Mouse (Mus musculus) embryonic facial prominence, embryonic 14.5 days (tissue): ENCODE data around the gene P2rx6. TPM values are rescaled to one million over a fixed set of nuclear protein-coding genes. Genes with fewer than 3 reads are reported as not detected.

Experiments used
- ATAC-seq: fragments of 200-750 bp; cut with Nextera tagmentation; 2 replicates; pipeline ENCODE4 v1.8.0; 2017; ENCODE audit warnings: low read depth, moderate number of reproducible peaks, moderate TSS enrichment
- DNase-seq: peaks from one replicate; pipeline ENCODE4 v3.0.0-alpha.2; 2015; ENCODE audit warnings: low spot score
- H3K27ac ChIP-seq: fragments of 300-500 bp; sonication (generic); replicated peaks from 2 replicates; pipeline ENCODE4 v1.5.1; 2014; ENCODE audit warnings: low read depth, mild to moderate bottlenecking, low read length, moderate library complexity
- H3K27me3 ChIP-seq: fragments of 300-500 bp; sonication (generic); replicated peaks from 2 replicates; pipeline ENCODE4 v1.6.1; 2014; ENCODE audit warnings: low read length; ENCODE audit not compliant: control insufficient read depth, insufficient read depth
- H3K36me3 ChIP-seq: fragments of 300-500 bp; sonication (generic); 2 replicates; pipeline ENCODE4 v1.6.1; 2014; ENCODE audit warnings: low read length, mixed read lengths; ENCODE audit not compliant: control insufficient read depth, insufficient read depth
- H3K4me1 ChIP-seq: fragments of 300-500 bp; sonication (generic); 2 replicates; pipeline ENCODE4 v1.6.1; 2014; ENCODE audit warnings: antibody characterized with exemption, low read length; ENCODE audit not compliant: control insufficient read depth, insufficient read depth
- H3K4me2 ChIP-seq: fragments of 300-500 bp; sonication (generic); 2 replicates; pipeline ENCODE4 v1.6.1; 2014; ENCODE audit warnings: low read depth, mild to moderate bottlenecking, low read length, moderate library complexity, mixed read lengths
- H3K4me3 ChIP-seq: fragments of 300-500 bp; sonication (generic); 2 replicates; pipeline ENCODE4 v1.5.1; 2014; ENCODE audit warnings: low read depth, mild to moderate bottlenecking, low read length
- H3K9ac ChIP-seq: fragments of 300-500 bp; sonication (generic); 2 replicates; pipeline ENCODE4 v1.6.1; 2014; ENCODE audit warnings: low read depth, mild to moderate bottlenecking, low read length, moderate library complexity, mixed read lengths
- H3K9me3 ChIP-seq: fragments of 300-500 bp; sonication (generic); 2 replicates; pipeline ENCODE4 v1.6.1; 2016; ENCODE audit warnings: low read length; ENCODE audit not compliant: control insufficient read depth
- WGBS: fragments of 180-500 bp; shearing (Covaris S2); extraction: QIAGEN DNeasy Blood & Tissue Kit; methylation state at CpG from one replicate; pipeline ENCODE4 v1.1.7; 2014; 5-methylcytosine and 5-hydroxymethylcytosine counted together
- polyA plus RNA-seq: library from polyadenylated mRNA; unstranded; fragments of >200 nt; fragmentation: Nextera tagmentation; extraction: Ambion mirVana; gene quantifications from 2 replicates; pipeline ENCODE4 v1.2.1, GENCODE M21; 2014

The P2rx6 gene
- polyA plus RNA-seq, 1 experiment from 2014 or later: 1.5 TPM

DNA sequence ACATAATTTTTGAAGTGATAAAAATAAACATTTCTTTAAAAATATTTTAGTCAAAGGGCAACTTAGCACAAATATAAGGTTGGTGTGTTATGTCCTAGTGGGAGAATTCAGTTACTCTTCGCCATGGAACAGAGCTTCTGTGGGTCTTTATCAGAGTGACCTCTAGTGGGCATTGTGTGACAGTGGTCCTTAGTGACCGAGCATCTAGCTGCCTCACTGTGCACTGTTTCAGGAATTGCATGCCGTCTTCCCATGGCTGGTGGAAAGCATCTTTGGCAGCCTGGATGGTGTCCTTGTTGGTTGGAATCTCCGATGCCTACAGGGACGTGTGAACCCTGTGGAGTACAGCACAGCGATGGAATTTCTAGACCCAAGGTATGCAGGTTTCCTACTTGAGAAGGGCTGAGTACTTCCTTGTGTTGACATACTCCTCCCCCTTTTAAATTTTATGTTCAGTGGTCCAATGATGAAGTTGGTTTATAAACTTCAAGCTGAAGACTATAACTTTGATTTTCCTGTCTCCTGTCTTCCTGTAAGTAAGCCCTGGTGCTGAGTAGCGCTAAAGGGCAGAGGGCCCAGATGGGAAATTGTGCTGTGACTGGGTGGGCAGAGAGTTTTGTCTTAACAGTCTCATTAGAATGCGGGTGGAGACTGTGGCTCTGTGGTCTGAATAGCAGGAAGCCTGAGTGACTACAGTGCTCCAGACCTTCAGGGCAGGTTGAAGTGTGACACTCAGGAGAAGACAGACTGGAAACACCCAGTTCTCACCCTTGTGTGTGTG lies 64.0 kb downstream of the P2rx6 start:
- Histone ChIP-seq H3K4me2 (no peak overlapping the region), H3K27me3 (no peaks in the 10 kb centered on the region), H3K4me3 (no peak overlapping the region), H3K36me3 (peaks cover 77% of the 10 kb centered on the region), H3K4me1 (no peaks in the 10 kb centered on the region; the same call in 1 of the 2 replicates), H3K9me3 (no peaks in the 10 kb centered on the region), H3K9ac (no peak overlapping the region), H3K27ac (no peak overlapping the region)
- 72% methylated on average over 8 of the region's 8 CpGs for WGBS
- DNase-seq: peak; percentile 56
- peak; percentile 33; the same call in 1 of the 2 replicates for ATAC-seq

DNA sequence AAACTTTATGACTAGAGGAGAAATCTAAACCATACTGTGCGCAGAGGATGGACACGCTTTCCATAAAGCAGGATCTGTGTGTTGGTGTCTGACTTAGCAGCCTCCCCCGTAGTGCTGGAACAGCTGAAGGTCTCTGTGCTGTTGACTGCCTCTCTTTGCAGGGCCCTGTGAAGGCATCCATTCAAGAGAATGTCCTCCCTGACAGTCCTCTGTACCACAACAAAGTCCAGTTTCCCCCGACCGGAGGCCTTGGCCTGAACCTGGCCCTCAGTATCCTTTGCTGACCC lies 64.5 kb downstream of the P2rx6 start:
- Histone ChIP-seq H3K9me3 (no peaks in the 10 kb centered on the region), H3K27me3 (no peaks in the 10 kb centered on the region), H3K36me3 (peaks cover 82% of the 10 kb centered on the region), H3K27ac (no peak overlapping the region), H3K4me1 (no peaks in the 10 kb centered on the region), H3K9ac (no peak overlapping the region), H3K4me3 (no peak overlapping the region), H3K4me2 (no peak overlapping the region)
- DNase-seq (no peak), ATAC-seq (no peak)
- 89% methylated on average over 5 of the region's 5 CpGs for WGBS

Other genes with a start within 250 kb of the P2rx6 start
- gene Serpind1, start 230.5 kb upstream of the P2rx6 start, polyA plus RNA-seq: 1.4 and 2.2 TPM in 2 replicates
- 7.3 and 7.6 TPM in 2 replicates for gene Snap29, start 155.9 kb upstream of the P2rx6 start, polyA plus RNA-seq
- 29.9 and 30.7 TPM in 2 replicates for gene Pi4ka, start 155.6 kb upstream of the P2rx6 start, polyA plus RNA-seq
- gene Crkl, start 109.9 kb upstream of the P2rx6 start, polyA plus RNA-seq: 59.9 and 63.8 TPM in 2 replicates
- 2.4 and 4.9 TPM in 2 replicates for gene Aifm3, start 72.3 kb upstream of the P2rx6 start, polyA plus RNA-seq
- 70.4 and 77.2 TPM in 2 replicates for gene Lztr1, start 53.2 kb upstream of the P2rx6 start, polyA plus RNA-seq
- 50.9 and 54.9 TPM in 2 replicates for gene Thap7, start 30.7 kb upstream of the P2rx6 start, polyA plus RNA-seq
- gene Lrrc74b, start 638 bp upstream of the P2rx6 start, polyA plus RNA-seq: 0.69 and 1.8 TPM in 2 replicates
- gene Slc7a4, start 21.3 kb downstream of the P2rx6 start, polyA plus RNA-seq: 6.1 and 9.5 TPM in 2 replicates
- gene Smpd4, start 57.5 kb downstream of the P2rx6 start, polyA plus RNA-seq: 27.9 and 33.6 TPM in 2 replicates
- 7.9 and 8.1 TPM in 2 replicates for gene Ccdc74a, start 84.6 kb downstream of the P2rx6 start, polyA plus RNA-seq
- gene Med15, start 171.0 kb downstream of the P2rx6 start, polyA plus RNA-seq: 35.2 and 36.1 TPM in 2 replicates
- 77.1 and 90.9 TPM in 2 replicates for gene Klhl22, start 197.7 kb downstream of the P2rx6 start, polyA plus RNA-seq
- gene Scarf2, start 235.4 kb downstream of the P2rx6 start, polyA plus RNA-seq: 34.5 and 35.8 TPM in 2 replicates